Mouse (Mus musculus) limb, embryonic 12.5 days (tissue): ENCODE results near the gene Timp3. TPM values are rescaled to one million over a fixed set of nuclear protein-coding genes. Genes with fewer than 3 reads are reported as not detected.

Source experiments
- ATAC-seq: fragments of 200-750 bp; cut with Nextera tagmentation; 2 replicates; pipeline ENCODE4 v1.8.0; 2017; ENCODE audit warnings: low read depth, moderate TSS enrichment; ENCODE audit not compliant: insufficient number of reproducible peaks, insufficient read depth, low FRiP score, low TSS enrichment
- H3K27ac ChIP-seq: fragments of 300-500 bp; sonication (generic); 2 replicates; pipeline ENCODE4 v1.5.1; 2016; ENCODE audit warnings: mild to moderate bottlenecking, moderate library complexity
- H3K27me3 ChIP-seq: fragments of 300-500 bp; sonication (generic); 2 replicates; pipeline ENCODE4 v1.6.1; 2016; ENCODE audit warnings: mild to moderate bottlenecking, moderate library complexity
- H3K36me3 ChIP-seq: fragments of 300-500 bp; sonication (generic); 2 replicates; pipeline ENCODE4 v1.6.1; 2016; ENCODE audit warnings: mild to moderate bottlenecking, moderate library complexity
- H3K4me1 ChIP-seq: fragments of 300-500 bp; sonication (generic); replicated peaks from 2 replicates; pipeline ENCODE4 v1.6.1; 2016
- H3K4me2 ChIP-seq: fragments of 300-500 bp; sonication (generic); 2 replicates; pipeline ENCODE4 v1.6.1; 2016; ENCODE audit warnings: mild to moderate bottlenecking, moderate library complexity
- H3K4me3 ChIP-seq: fragments of 300-500 bp; sonication (generic); replicated peaks from 2 replicates; pipeline ENCODE4 v1.5.1; 2016; ENCODE audit warnings: mild to moderate bottlenecking
- H3K9ac ChIP-seq: fragments of 300-500 bp; sonication (generic); replicated peaks from 2 replicates; pipeline ENCODE4 v1.6.1; 2016; ENCODE audit warnings: mild to moderate bottlenecking, moderate library complexity
- H3K9me3 ChIP-seq: fragments of 300-500 bp; sonication (generic); 2 replicates; pipeline ENCODE4 v1.6.1; 2016; ENCODE audit warnings: mild to moderate bottlenecking, moderate library complexity
- WGBS: fragments of 180-500 bp; shearing (Covaris S2); methylation state at CpG from one replicate; pipeline ENCODE4 v1.1.7; 2016; 5-methylcytosine and 5-hydroxymethylcytosine counted together
- polyA plus RNA-seq: library from polyadenylated mRNA; unstranded; fragments of >200 nt; fragmentation: Nextera tagmentation; extraction: Ambion mirVana; gene quantifications from 2 replicates; pipeline ENCODE4 v1.2.1, GENCODE M21; 2016

The Timp3 gene
- polyA plus RNA-seq, 1 experiment from 2014 or later: 66.3 TPM

GRCm38 (mm10) chr10:86339649-86340379 is 39.6 kb downstream of the Timp3 start:
- Histone ChIP-seq H3K4me1 (peaks cover 66% of the 10 kb centered on the region), H3K9ac (no peak overlapping the region), H3K27ac (0 out of 2 replicates have a peak overlapping the region, but pooled peaks have one; percentile 66), H3K36me3 (peaks cover 32% of the 10 kb centered on the region), H3K27me3 (no peaks in the 10 kb centered on the region), H3K4me2 (no peak overlapping the region), H3K9me3 (no peaks in the 10 kb centered on the region), H3K4me3 (no peak overlapping the region)
- ATAC-seq: no peak
- WGBS: 71% methylated on average over 2 of the region's 2 CpGs

- Histone ChIP-seq H3K4me1 (peaks cover 60% of the 10 kb centered on the region), H3K27ac (0 out of 2 replicates have a peak overlapping the region, but pooled peaks have one; percentile 7), H3K4me2 (no peak overlapping the region), H3K9me3 (no peaks in the 10 kb centered on the region), H3K4me3 (no peak overlapping the region), H3K27me3 (no peaks in the 10 kb centered on the region), H3K9ac (no peak overlapping the region), H3K36me3 (peaks cover 38% of the 10 kb centered on the region)
- no peak for ATAC-seq
- 75% methylated on average over 7 of the region's 7 CpGs for WGBS
Measured at GRCm38 (mm10) chr10:86340421-86340820, 40.2 kb downstream of the Timp3 start.

DNA sequence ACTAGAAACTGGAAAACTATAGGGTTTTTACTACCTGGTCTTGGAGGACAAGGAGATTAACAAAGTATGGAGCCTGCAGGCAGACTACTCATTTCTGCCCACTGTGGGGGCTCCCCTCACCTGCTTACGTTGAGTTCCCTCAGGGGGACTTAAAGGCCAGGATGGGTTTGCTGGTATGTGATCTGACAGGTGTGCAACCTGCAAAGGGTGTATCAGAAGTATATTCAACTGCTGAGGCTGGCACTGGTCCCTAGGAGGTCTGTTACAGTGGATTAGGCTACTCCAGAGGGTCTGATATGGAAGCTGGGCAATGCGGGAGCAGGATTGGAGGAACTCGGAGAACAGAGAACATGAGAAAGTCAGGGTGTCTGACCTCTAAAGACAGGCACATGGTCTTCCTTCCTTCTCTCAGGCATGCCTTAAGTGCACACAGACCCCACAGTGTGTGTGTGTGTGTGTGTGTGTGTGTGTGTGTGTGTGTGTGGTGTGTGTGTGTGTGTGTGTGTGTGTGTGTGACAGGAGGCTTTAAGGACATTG is 40.9 kb downstream of the Timp3 start:
- Histone ChIP-seq H3K4me3 (no peak overlapping the region), H3K9ac (no peak overlapping the region), H3K9me3 (no peaks in the 10 kb centered on the region), H3K27me3 (no peaks in the 10 kb centered on the region), H3K36me3 (peaks cover 44% of the 10 kb centered on the region), H3K4me2 (no peak overlapping the region), H3K4me1 (peaks cover 57% of the 10 kb centered on the region), H3K27ac (no peak overlapping the region)
- no peak for ATAC-seq
- 74% methylated on average over 3 of the region's 3 CpGs for WGBS

DNA sequence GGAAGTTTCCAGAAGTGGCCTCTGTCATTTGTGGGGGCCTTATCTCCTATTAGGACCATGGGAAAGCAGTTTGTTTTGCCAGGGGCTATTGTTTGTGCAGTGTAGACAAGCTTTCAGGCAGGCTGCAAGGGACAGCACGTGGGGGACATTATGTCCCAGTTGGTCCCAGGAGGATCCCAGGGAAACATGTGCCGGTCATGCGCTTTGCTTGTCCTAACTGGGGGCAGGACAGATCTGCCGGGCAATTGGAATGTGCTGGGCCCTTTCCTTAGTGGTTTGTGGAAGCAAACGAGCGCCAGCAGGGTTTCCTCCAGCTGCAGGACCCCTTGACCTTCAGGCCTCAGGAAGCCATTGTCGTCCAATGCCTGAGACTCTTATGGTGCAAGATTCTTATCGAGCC is 41.4 kb downstream of the Timp3 start:
- Histone ChIP-seq H3K9ac (no peak overlapping the region), H3K4me2 (no peak overlapping the region), H3K4me1 (peaks cover 53% of the 10 kb centered on the region), H3K27me3 (no peaks in the 10 kb centered on the region), H3K27ac (no peak overlapping the region), H3K36me3 (peaks cover 49% of the 10 kb centered on the region), H3K4me3 (no peak overlapping the region), H3K9me3 (no peaks in the 10 kb centered on the region)
- WGBS: 30% methylated on average over 8 of the region's 8 CpGs
- no peak for ATAC-seq

- no peaks in the 10 kb centered on the region for H3K27me3 ChIP-seq
- ATAC-seq: no peak
- WGBS: 73% methylated on average over 4 of the region's 4 CpGs
Measured at GRCm38 (mm10) chr10:86342151-86342550, 42.0 kb downstream of the Timp3 start.

GRCm38 (mm10) chr10:86342713-86343112 is 42.5 kb downstream of the Timp3 start:
- H3K36me3 ChIP-seq: peaks cover 57% of the 10 kb centered on the region
- WGBS: 53% methylated on average over 7 of the region's 7 CpGs
- H3K27ac ChIP-seq: 0 out of 2 replicates have a peak overlapping the region, but pooled peaks have one; percentile 4
- H3K27me3 ChIP-seq: no peaks in the 10 kb centered on the region
- no peak for ATAC-seq
- H3K9me3 ChIP-seq: no peaks in the 10 kb centered on the region
- peaks cover 41% of the 10 kb centered on the region for H3K4me1 ChIP-seq
- H3K4me3 ChIP-seq: no peak overlapping the region
- H3K9ac ChIP-seq: no peak overlapping the region
- no peak overlapping the region for H3K4me2 ChIP-seq

More at GRCm38 (mm10) chr10:86342151-86342550, 42.0 kb downstream of the Timp3 start:
- H3K27ac ChIP-seq: 0 out of 2 replicates have a peak overlapping the region, but pooled peaks have one; percentile 4
- H3K9ac ChIP-seq: no peak overlapping the region
- no peak overlapping the region for H3K4me3 ChIP-seq
- H3K4me2 ChIP-seq: no peak overlapping the region
- peaks cover 53% of the 10 kb centered on the region for H3K36me3 ChIP-seq
- H3K9me3 ChIP-seq: no peaks in the 10 kb centered on the region
- peaks cover 47% of the 10 kb centered on the region for H3K4me1 ChIP-seq

DNA sequence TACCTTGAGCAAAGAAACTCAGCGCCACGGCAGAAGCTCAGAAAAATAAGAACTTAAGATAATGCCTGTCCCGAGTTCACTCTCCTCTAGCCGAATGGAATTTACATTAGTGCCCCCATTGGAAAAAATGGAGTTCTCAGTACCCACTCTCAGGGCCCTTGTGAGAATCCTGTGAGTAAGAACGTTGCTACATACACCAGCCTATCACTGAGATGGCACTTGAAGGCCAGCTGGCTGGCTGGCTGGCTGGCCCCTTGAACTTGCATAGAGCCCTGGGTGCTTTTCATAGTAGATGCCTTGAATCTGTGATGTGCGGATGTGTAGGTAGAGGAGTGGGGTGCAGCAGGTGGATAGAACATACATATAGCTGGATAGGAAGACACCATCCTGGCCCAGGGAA is 43.2 kb downstream of the Timp3 start:
- Histone ChIP-seq H3K9me3 (no peaks in the 10 kb centered on the region), H3K4me3 (no peak overlapping the region), H3K36me3 (peaks cover 62% of the 10 kb centered on the region), H3K4me1 (peaks cover 35% of the 10 kb centered on the region), H3K27ac (no peak overlapping the region), H3K4me2 (no peak overlapping the region), H3K27me3 (no peaks in the 10 kb centered on the region), H3K9ac (no peak overlapping the region)
- ATAC-seq: no peak
- WGBS: 92% methylated on average over 6 of the region's 6 CpGs

DNA sequence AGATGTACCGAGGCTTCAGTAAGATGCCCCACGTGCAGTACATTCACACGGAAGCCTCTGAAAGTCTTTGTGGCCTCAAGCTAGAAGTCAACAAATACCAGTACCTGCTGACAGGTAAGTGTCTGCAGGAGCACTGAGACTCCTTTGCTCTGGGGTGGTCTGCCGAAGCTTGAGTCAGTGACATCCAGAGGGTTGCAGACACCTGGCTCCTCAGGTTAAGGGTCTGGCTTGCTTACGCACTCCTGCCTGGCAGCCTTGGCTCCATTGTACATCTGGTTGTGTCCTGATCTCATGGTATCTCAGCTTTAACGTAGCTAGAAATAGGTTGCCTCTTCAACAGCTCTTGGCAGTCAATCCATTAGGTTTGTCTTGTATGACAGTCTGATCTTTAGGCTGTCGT is 43.8 kb downstream of the Timp3 start:
- Histone ChIP-seq H3K4me3 (no peak overlapping the region), H3K27me3 (no peaks in the 10 kb centered on the region), H3K27ac (no peak overlapping the region), H3K9ac (no peak overlapping the region), H3K9me3 (no peaks in the 10 kb centered on the region), H3K4me2 (no peak overlapping the region), H3K4me1 (peaks cover 32% of the 10 kb centered on the region), H3K36me3 (peaks cover 67% of the 10 kb centered on the region)
- 87% methylated on average over 7 of the region's 7 CpGs for WGBS
- ATAC-seq: no peak

DNA sequence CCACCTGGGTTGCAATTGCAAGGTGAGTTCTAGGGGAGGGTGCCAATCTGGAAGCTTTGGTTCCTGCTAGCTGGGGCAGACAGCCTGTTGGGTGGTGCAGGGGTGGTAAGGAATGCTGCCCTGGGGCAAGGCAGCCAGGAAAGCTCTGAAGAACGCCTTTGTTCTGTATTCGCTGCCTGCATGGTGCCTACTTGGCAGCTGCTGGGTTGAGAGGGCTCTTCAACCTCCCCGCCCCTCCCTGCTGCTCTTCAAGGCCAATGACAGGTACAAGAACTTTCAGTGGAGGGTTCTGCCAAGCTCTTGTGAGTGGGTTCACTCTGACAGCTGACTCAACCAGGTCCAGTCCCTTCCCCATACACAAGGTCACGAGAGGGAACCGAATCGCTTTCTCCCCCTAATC is 44.5 kb downstream of the Timp3 start:
- Histone ChIP-seq H3K27me3 (no peaks in the 10 kb centered on the region), H3K4me3 (no peak overlapping the region), H3K9me3 (no peaks in the 10 kb centered on the region), H3K4me1 (peaks cover 31% of the 10 kb centered on the region), H3K27ac (no peak overlapping the region), H3K9ac (no peak overlapping the region), H3K4me2 (no peak overlapping the region), H3K36me3 (peaks cover 71% of the 10 kb centered on the region)
- no peak for ATAC-seq
- 83% methylated on average over 6 of the region's 6 CpGs for WGBS

DNA sequence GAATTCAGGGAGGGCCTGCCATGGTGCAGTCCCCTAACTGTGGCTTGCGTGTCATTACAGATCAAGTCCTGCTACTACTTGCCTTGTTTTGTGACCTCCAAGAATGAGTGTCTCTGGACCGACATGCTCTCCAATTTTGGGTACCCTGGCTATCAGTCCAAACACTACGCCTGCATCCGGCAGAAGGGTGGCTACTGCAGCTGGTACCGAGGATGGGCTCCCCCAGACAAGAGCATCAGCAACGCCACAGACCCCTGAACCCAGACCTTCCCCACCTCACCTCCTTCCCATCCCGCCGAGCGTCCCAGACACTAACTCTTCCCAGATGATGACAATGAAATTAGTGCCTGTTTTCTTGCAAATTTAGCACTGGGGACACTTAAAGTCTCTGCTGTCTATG is 45.5 kb downstream of the Timp3 start:
- WGBS: 84% methylated on average over 9 of the region's 9 CpGs

DNA sequence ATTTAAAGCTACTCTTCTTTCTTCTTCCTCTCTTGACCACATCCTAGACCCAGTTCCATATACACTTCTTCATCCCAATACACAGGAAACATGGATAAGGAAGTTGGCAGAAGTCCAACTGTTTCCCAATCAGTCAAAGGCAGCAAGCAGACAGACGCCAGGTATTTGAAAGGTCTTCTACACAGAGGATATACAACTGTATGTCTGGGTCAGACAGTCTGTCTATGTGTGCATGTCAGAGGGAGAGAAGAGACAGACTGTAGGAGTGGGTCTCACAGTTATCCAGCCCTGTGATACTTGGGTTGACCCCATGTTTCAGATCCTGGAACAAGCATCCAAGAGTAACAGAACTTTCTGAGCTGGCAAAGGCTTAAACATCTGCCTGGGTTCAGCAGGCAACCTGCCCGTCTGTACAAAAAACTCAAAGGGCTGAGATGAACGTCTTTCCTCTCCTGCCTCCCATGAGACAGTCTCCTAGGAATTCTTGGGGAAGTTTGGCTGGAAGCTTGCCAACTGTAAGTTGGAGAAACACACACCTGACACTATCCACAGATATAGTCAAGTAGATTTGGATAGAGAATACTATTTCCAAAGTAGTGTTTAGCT is 46.2 kb downstream of the Timp3 start:
- Histone ChIP-seq H3K4me1 (peaks cover 15% of the 10 kb centered on the region), H3K4me2 (no peak overlapping the region), H3K9me3 (no peaks in the 10 kb centered on the region), H3K27me3 (no peaks in the 10 kb centered on the region), H3K27ac (no peak overlapping the region), H3K4me3 (no peak overlapping the region), H3K36me3 (peaks cover 63% of the 10 kb centered on the region), H3K9ac (no peak overlapping the region)
- ATAC-seq: no peak
- WGBS: 69% methylated on average over 3 of the region's 3 CpGs

More for the DNA sequence above, 45.5 kb downstream of the Timp3 start:
- Histone ChIP-seq H3K9me3 (no peaks in the 10 kb centered on the region), H3K9ac (no peak overlapping the region), H3K27me3 (no peaks in the 10 kb centered on the region), H3K4me1 (peaks cover 22% of the 10 kb centered on the region), H3K4me3 (no peak overlapping the region), H3K27ac (no peak overlapping the region), H3K4me2 (no peak overlapping the region), H3K36me3 (peaks cover 69% of the 10 kb centered on the region)
- no peak for ATAC-seq
